Mouse (Mus musculus) kidney, adult 8-10 months (tissue): ENCODE measurements around the gene Usp28.
"Not testable (repeated sequence)": the region's sequence is repeated elsewhere in the genome, so short reads cannot be mapped to it uniquely, and the experiment has no call there.

Source experiments
- DNase-seq, 2 experiments: peaks; one replicate each; pipeline ENCODE4 v3.0.0; 2022

The Usp28 gene

GRCm38 (mm10) chr9:48984845-48985707 is at the start of gene Usp28:
Gene Usp28, plus strand, starts transcription at chr9:48985375.
- DNase-seq = peak; percentile 99 to 100

GRCm38 (mm10) chr9:48942349-48942748 is 42.8 kb upstream of the Usp28 start:
- no peak for DNase-seq

GRCm38 (mm10) chr9:48947565-48947964 is 37.6 kb upstream of the Usp28 start:
- DNase-seq = no peak

GRCm38 (mm10) chr9:48961314-48961713 is 23.9 kb upstream of the Usp28 start:
- no peak for DNase-seq

GRCm38 (mm10) chr9:48962131-48962530 is 23.0 kb upstream of the Usp28 start:
- no peak for DNase-seq

- no peak for DNase-seq
These were observed 20.6 kb upstream of the Usp28 start, which contains the start of gene Htr3b for GRCm38 (mm10) chr9:48964587-48965040. Gene Htr3b, minus strand, starts transcription at chr9:48964990.

- DNase-seq = peak in 1 of 2 experiments; percentile 47
These were observed 12.7 kb upstream of the Usp28 start for GRCm38 (mm10) chr9:48972494-48972893.

GRCm38 (mm10) chr9:48976661-48977355 is 8.4 kb upstream of the Usp28 start:
- DNase-seq = no peak

GRCm38 (mm10) chr9:48980371-48980770 is 4.8 kb upstream of the Usp28 start:
- no peak for DNase-seq

GRCm38 (mm10) chr9:48980781-48981180 is 4.4 kb upstream of the Usp28 start:
- DNase-seq = no peak

- DNase-seq = no peak
These were observed 3.3 kb upstream of the Usp28 start for GRCm38 (mm10) chr9:48981827-48982226.

GRCm38 (mm10) chr9:48983801-48984200 is 1.4 kb upstream of the Usp28 start:
- DNase-seq = not testable (repeated sequence)

- DNase-seq = no peak
These were observed 793 bp upstream of the Usp28 start for GRCm38 (mm10) chr9:48984320-48984844.

- DNase-seq = no peak
These were observed 523 bp downstream of the Usp28 start for GRCm38 (mm10) chr9:48985708-48986088.

GRCm38 (mm10) chr9:48986616-48987141 is 1.5 kb downstream of the Usp28 start:
- DNase-seq = no peak

GRCm38 (mm10) chr9:48987201-48988101 is 2.3 kb downstream of the Usp28 start:
- DNase-seq = no peak

- DNase-seq = no peak
These were observed 6.5 kb downstream of the Usp28 start for GRCm38 (mm10) chr9:48991671-48992070.

- DNase-seq = no peak
These were observed 9.6 kb downstream of the Usp28 start for GRCm38 (mm10) chr9:48994779-48995178.

GRCm38 (mm10) chr9:48995735-48996134 is 10.6 kb downstream of the Usp28 start:
- no peak for DNase-seq

- no peak for DNase-seq
These were observed 14.1 kb downstream of the Usp28 start for GRCm38 (mm10) chr9:48999256-48999655.

GRCm38 (mm10) chr9:49015824-49016223 is 30.6 kb downstream of the Usp28 start:
- DNase-seq = no peak

- DNase-seq = no peak
These were observed 36.1 kb downstream of the Usp28 start for GRCm38 (mm10) chr9:49021289-49021688.
